Mouse (Mus musculus) spleen, postnatal 10 days (tissue): ENCODE measurements around the gene Mphosph8.
A peak's percentile ranks its signal among the peaks of the same experiment; 100 is the strongest.

Experiments used
- DNase-seq, 2 experiments: peaks; one replicate each; pipeline ENCODE4 v3.0.0; 2021 to 2022; ENCODE audit warnings: low spot score in 2 of 2

Gene Mphosph8

GRCm38 (mm10) chr14:56667969-56668802 lies at the start of gene Mphosph8:
Gene Mphosph8 (plus strand): TSS chr14:56668248.
- DNase-seq, result peak; percentile 98 to 99

- DNase-seq, result no peak
Measured at GRCm38 (mm10) chr14:56620425-56620824, 47.6 kb upstream of the Mphosph8 start.

DNA sequence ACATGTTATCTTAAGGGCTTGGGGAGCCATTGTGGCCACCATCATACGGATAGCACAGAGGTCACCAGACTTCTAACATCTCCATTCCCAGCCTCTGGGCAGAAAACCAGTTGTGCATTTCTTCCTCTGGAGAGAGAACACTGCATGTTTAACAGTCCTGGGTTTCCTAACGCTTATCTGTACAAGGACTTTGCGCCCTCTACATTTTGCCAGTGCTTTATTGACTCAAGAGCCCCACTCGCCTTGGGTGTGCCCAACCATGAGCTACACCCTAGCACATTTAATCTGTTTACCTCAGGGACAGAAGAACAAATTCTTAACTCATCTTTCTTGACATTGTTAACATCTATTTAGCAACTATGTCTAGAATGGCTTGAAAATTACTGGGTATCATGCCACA lies 41.8 kb upstream of the Mphosph8 start:
- DNase-seq, result no peak

- DNase-seq, result no peak
Measured at GRCm38 (mm10) chr14:56628336-56628735, 39.7 kb upstream of the Mphosph8 start.

GRCm38 (mm10) chr14:56631109-56631508 lies 36.9 kb upstream of the Mphosph8 start:
- no peak for DNase-seq

DNA sequence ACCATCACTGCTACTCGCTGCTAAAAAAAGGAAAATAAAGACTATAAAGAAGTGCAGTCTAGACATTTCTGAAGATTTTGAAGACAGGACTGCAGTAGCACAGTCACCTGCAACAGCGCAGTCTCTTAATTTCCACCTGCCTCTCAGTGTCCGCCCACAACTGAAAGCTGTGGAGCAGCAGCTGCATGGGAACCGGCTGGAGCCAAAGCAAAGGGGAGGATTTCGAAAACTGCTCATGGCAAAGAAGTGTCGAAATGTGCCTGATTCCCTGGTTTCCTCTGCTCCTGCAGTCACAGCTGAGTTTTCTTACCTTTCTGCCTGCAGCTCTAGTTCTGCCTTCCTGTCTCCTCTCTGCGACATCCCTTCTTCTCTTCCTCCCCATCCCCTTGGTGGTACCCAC lies 20.8 kb upstream of the Mphosph8 start:
- DNase-seq, result no peak

- DNase-seq, result no peak
Measured at GRCm38 (mm10) chr14:56649448-56649847, 18.6 kb upstream of the Mphosph8 start.

GRCm38 (mm10) chr14:56665651-56666050 lies 2.4 kb upstream of the Mphosph8 start:
- no peak for DNase-seq

- DNase-seq, result no peak
Measured at GRCm38 (mm10) chr14:56666909-56667308, 1.1 kb upstream of the Mphosph8 start.

DNA sequence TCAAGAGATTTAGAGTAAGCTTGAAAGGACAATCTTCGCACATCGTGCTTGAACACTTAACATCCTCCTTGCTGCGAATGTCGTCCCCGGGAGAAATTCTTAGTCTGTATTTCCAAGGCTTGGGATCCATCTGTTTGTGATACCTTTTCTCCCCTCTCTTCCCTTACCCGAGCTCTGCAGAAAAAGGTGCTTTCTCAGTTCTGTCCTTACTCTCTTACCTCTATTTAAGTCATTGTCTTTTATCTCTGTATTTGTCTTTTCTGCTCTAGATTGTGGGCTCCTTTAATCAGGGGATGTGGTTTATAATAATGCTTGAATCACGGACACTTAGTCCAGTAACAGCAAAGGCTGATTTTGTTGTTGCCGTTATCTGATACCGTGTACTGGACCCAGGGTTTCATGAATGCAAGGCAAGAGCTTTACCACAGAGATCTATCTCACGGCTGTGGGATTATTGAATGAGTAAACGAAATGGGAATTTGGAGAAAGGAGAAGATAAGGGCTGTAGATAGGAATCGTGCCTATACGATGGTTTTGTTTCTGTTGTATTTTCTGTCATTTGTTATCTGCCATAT lies 1.1 kb downstream of the Mphosph8 start:
- DNase-seq, result no peak

- DNase-seq, result no peak
Measured at GRCm38 (mm10) chr14:56685426-56685825, 17.4 kb downstream of the Mphosph8 start.

- DNase-seq, result no peak
Measured at GRCm38 (mm10) chr14:56689116-56689515, 21.1 kb downstream of the Mphosph8 start.

DNA sequence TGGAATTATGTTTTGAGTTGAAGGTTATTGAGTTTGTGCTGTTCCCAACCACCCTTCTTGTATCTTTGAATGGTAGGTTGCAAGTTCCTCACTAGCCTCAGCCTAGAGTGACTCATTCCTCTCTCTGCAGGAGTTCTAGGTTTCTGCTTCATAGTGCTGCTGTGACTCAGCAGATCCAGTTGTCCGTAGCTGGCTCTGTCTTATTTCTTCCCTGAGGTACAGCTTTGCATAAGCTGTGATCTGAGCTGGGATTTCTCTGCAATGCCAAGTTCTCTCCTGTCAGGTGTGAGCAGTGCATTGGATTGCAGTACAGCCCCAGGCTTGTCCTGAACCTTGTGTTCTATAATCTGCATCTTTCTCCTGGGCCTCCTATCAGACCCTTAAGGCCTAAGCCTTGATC lies 21.7 kb downstream of the Mphosph8 start:
- DNase-seq, result no peak

DNA sequence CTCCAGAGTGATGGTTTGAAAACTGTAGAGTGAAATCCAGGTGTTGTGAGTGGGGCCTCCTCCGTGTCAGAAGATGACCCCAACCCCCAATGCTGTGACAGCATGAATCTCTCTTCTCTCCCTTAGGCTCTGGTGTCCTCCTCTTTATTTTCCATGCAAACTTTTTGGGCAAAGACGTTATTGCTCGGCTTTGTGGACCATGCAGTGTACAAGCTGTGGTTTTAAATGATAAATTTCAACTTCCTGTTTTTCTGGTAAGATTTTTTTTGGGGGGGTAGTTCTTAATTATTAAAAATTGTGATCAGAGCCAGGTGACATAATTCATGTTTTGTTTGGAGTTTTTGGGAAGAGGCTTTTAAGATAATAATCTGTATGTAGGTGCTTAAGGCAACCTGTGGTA lies 27.4 kb downstream of the Mphosph8 start:
- DNase-seq, result no peak

- no peak for DNase-seq
Measured at GRCm38 (mm10) chr14:56697836-56698235, 29.8 kb downstream of the Mphosph8 start.

- DNase-seq, result no peak
Measured at GRCm38 (mm10) chr14:56702644-56703043, 34.6 kb downstream of the Mphosph8 start.

DNA sequence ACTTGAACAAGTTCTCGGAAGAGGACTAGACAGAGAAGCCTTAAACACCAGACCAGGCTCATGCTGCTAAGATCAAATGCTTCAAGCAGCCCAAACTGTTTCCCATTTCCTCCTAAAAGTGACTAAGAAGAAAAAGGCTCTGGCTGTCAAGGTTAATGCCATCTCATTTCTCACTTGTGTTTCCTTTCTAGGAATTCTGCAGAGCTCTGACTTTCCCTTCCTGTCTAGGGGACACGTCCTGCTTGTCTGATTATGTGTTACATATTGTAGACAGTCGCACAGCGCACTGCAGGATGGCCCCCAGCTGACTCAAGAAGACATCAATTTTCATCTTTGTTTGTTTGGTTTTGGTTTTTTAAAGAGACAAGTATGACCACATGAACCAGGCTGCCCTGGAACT lies 37.6 kb downstream of the Mphosph8 start:
- no peak for DNase-seq

DNA sequence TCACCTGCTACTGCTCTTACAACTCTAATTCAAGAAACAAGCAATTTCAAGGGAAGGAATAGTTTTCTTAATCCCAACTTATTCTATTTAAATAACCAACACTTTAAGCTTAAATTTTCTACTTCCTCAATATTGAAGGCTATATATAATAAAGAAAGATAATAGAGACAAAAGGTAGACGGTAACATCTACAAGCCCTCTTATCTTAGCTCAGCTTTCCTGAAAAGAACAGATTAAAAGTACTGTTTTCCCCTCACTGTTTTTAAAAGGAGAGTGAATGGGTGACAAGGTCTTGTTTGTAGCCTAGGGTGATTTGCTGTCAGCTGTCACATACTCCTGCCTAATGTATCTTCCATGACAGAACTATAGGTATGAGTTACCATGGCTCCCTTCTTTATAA lies 58.4 kb downstream of the Mphosph8 start:
- no peak for DNase-seq

GRCm38 (mm10) chr14:56740175-56740574 lies 72.1 kb downstream of the Mphosph8 start:
- DNase-seq, result peak in 1 of 2 experiments; percentile 24
